Mouse (Mus musculus): Measurements from ENCODE around the gene Mxd4. TPM values are rescaled to one million over a fixed set of nuclear protein-coding genes. Genes with fewer than 3 reads are reported as not detected.

Gene Mxd4
- total RNA-seq, 1 experiment from 2014 or later, result 29.2 TPM

Other genes with a start within 250 kb of the Mxd4 start
- 2.6 TPM in 1 of 2 replicates, not detected in the other for gene Gm1673, start 204.3 kb downstream of the Mxd4 start, total RNA-seq (2017)
- gene Nat8l, start 191.7 kb downstream of the Mxd4 start, total RNA-seq (2017), result 1.3 and 1.6 TPM in 2 replicates
- gene Poln, start 18.3 kb downstream of the Mxd4 start, total RNA-seq (2017), result 2.9 TPM in 1 of 2 replicates, not detected in the other
- 121 and 173 TPM in 2 replicates for gene Haus3, start 18.2 kb downstream of the Mxd4 start, total RNA-seq (2017)
- gene Zfyve28, start 100.7 kb upstream of the Mxd4 start, total RNA-seq (2017), result 1.2 and 1.4 TPM in 2 replicates
- gene Cfap99, start 100.9 kb upstream of the Mxd4 start, total RNA-seq (2017), result not detected in 2 replicates
- 161 and 185 TPM in 2 replicates for gene Rnf4, start 148.6 kb upstream of the Mxd4 start, total RNA-seq (2017)
- gene Fam193a, start 182.2 kb upstream of the Mxd4 start, total RNA-seq (2017), result 41.8 and 46.6 TPM in 2 replicates